Mouse (Mus musculus) small intestine, adult 2 months (tissue): ENCODE measurements around the gene Olfr1432.

Experiments
- CTCF ChIP-seq: fragments of 200-500 bp; IDR thresholded peaks from 2 replicates; pipeline ENCODE4 v1.5.1; 2012; ENCODE audit warnings: low read depth, mild to moderate bottlenecking, control low read depth, inconsistent platforms, low read length, moderate library complexity, mixed read lengths; ENCODE audit not compliant: insufficient replicate concordance, insufficient read length; ENCODE audit errors: extremely low read depth
- POLR2A ChIP-seq: fragments of 200-500 bp; IDR thresholded peaks from 2 replicates; pipeline ENCODE4 v1.6.1; 2012; ENCODE audit warnings: low read depth, mild to moderate bottlenecking, control low read depth, inconsistent platforms, low read length, moderate library complexity

DNA sequence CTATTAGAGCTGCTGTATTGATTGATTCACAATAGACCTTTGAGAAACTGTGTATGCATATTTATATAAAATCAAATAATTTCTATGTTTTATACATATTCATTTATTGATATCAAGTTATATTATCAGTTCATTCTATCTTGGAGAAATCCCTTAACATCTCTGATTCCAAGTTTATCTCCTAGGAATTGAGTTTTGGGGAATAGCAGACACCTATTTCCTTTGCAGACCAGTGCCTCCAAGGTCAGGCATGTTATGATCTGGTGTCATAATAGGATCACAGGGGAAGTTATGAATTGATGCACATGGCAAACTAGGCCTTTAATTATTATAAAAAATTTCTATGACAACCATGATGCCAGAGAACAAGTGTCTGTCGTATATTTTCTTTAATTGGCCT is 32.1 kb downstream of the Olfr1432 start, which contains the start of gene Olfr1431:
- TF ChIP-seq CTCF: no peak
- TF ChIP-seq POLR2A: no peak
